Mouse (Mus musculus): ENCODE measurements at regions not wholly inside any gene's neighbourhood (a gene's known extent, or its start where the extent isn't known, plus 50 kb on each side); places are given as distances from the start of the nearest gene placed in this dataset.
A peak's percentile ranks its signal among the peaks of the same experiment; 100 is the strongest.

- DNase-seq = no peak
These were observed 58.8 kb upstream of the L3mbtl3 start for GRCm38 (mm10) chr10:26434586-26434985.

GRCm38 (mm10) chr10:26440720-26441119 lies 64.9 kb upstream of the L3mbtl3 start:
- DNase-seq = no peak

GRCm38 (mm10) chr10:26484311-26484710 lies 108.5 kb upstream of the L3mbtl3 start:
- DNase-seq = no peak

DNA sequence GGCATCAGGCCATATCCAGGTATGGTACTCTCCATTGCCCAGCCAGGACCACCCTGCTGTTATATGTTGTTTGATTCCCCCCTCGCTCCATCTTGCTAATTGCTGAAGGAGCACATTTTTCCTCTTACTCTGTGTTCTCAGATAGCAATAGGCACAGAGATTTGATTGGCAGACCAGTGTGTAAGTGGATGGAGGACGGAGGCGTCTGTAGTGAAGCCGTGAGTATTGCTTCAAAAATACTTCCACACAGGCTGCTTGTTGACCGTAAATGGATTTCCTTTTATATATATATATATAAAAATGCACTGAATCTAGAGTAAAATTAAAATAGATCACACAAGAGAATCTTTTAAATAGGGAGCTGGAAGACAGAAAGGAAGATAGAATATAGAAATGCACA lies 115.6 kb upstream of the L3mbtl3 start:
- no peak for DNase-seq

DNA sequence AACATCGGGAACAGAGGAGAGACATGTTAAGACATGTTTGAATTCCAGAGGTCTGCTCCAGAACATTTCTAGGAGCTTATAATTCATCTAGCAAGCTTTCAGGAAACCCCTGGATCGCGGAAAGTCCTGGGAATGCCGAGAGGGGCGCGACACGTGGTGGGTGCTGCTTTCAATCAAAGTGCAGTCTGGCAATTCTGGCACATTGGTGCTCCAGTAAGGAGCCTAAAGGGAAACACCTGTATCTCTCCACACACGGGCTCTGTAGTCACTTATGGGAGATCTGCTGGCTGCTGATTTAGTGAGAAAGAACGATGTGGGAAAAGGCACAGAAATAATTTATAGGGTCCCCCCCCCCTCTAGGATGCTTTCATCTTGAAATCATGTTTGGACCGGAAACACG lies 116.4 kb upstream of the L3mbtl3 start:
- DNase-seq = no peak

- DNase-seq = no peak
These were observed 117.2 kb upstream of the L3mbtl3 start for GRCm38 (mm10) chr10:26492856-26493484.

DNA sequence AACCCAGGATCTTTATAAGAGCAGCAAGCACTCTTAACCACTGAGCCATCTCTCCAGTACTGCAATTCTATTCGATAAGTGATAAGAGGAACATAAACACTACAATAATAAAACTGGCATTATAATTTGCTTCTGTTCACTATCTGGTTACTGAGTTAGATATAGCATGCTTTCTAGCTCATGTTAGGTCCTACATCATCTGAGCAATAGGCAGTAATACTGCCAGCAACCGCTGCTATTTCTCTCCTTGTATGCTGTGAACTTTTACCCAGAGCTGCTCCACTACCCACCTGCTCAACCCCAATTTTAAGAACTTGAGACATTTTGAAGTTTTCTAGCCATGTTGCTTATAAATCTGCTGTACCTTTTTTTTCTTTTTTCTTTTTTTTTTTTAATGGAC lies 118.0 kb upstream of the L3mbtl3 start:
- no peak for DNase-seq

- DNase-seq = peak in 1 of 2 experiments; percentile 9
These were observed 118.6 kb upstream of the L3mbtl3 start for GRCm38 (mm10) chr10:26494380-26494781.

GRCm38 (mm10) chr10:26500265-26500935 lies 124.6 kb upstream of the L3mbtl3 start:
- DNase-seq = no peak

DNA sequence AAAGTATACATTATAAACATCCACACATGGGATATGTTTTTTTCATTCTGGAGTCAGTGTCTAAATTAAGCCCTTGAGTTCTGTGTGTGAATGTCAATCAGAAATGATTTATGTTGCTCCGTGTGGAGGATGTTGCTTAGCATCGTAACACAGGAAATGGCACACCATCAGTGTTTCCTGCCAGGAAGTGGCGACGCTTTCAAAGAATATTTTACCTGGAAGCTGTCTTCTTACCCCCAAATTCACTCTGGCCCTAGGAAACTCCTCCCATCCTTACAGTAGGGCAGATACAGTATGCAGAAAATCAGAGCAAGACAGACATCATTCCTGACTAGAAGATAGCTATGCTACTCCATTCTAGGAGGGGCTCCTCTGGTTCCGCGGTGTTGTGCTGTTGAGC lies 145.1 kb upstream of the L3mbtl3 start:
- no peak for DNase-seq

- DNase-seq = no peak
These were observed 150.2 kb upstream of the L3mbtl3 start for GRCm38 (mm10) chr10:26525848-26526546.

GRCm38 (mm10) chr10:26540189-26540588 lies 164.4 kb upstream of the L3mbtl3 start:
- no peak for DNase-seq

DNA sequence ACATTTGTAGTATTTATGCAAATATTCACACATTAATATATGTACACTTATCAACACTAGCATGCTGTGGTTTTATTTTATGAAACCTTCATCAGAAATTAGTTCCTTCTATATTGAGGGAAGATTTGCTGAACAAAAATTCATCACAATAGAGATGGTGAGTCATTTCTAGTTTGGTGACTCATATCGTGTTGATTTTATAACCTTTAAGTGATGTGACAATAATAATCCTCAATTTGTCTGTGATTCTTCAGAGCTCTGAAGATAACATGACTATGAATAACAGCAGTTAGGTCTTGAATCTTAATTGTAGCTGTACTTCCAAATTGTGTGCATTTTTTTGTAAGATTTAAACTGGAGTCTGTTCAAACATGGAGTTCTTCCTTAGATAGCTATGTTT lies 168.3 kb upstream of the L3mbtl3 start:
- DNase-seq = no peak

GRCm38 (mm10) chr10:26544796-26545195 lies 169.0 kb upstream of the L3mbtl3 start:
- DNase-seq = no peak

DNA sequence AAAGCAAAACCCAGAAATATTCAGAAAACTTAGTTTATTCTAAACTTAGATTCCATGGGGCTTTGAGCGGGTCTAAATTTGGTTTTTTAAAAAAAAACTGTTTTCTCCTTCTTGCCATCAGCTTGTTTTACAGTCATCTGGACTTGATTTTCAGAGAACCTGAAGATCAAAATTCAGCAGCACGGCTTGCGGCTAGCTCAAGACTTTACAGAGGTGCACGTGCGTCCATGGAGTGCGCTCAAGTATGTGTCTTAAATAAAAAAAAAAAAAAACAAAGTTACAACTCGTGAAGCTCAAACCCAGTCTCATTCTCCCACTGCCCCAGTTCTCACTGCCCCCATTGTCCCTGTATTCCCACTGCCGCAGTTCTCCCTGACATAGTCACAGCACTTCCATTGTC lies 180.5 kb upstream of the L3mbtl3 start:
- DNase-seq = no peak

- DNase-seq = no peak
These were observed 182.3 kb upstream of the L3mbtl3 start for GRCm38 (mm10) chr10:26558118-26558517.

DNA sequence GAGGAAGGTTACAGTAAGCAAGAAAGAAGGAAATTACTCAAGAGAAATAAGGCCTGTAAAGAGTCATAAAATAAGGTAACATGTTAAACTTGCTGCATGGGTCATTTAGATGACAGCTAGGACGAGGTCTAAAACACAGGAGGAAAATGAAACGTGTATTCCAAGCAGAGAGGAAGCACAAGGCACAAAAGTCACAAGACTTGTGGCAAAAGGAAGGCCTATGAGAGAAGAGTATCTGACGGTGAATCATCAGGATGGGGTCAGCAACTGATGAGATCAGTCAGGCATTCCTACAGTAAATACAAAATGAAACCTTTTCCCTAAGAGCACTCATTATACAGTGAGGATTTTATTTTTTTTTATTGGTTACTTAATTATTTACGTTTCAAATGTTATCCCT lies 183.6 kb upstream of the L3mbtl3 start:
- DNase-seq = no peak

- DNase-seq = no peak
These were observed 184.7 kb upstream of the L3mbtl3 start for GRCm38 (mm10) chr10:26560456-26560855.

GRCm38 (mm10) chr10:26564462-26564861 lies 188.7 kb upstream of the L3mbtl3 start:
- DNase-seq = peak; percentile 5 to 6

GRCm38 (mm10) chr10:26567613-26568012 lies 185.6 kb upstream of the Arhgap18 start:
- no peak for DNase-seq

DNA sequence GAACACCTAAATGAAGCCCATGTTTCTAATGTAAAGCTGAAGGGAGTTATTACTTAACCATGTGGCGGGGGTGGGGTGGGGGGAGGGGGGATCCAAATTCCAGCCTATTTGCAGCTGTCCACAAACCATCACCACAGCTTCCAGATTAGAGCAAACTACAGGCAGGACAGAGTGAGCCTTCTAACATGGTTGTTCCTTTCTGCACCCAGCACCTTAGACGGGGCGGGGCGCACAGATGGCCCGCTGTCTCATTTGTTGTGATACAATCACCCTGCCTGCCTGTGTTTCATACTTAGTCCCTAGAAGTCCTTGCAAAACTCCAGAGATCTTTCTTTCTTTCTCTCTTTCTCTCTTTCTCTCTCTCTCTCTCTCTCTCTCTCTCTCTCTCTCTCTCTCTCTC lies 182.8 kb upstream of the Arhgap18 start:
- no peak for DNase-seq

GRCm38 (mm10) chr10:26571377-26571776 lies 181.8 kb upstream of the Arhgap18 start:
- no peak for DNase-seq

DNA sequence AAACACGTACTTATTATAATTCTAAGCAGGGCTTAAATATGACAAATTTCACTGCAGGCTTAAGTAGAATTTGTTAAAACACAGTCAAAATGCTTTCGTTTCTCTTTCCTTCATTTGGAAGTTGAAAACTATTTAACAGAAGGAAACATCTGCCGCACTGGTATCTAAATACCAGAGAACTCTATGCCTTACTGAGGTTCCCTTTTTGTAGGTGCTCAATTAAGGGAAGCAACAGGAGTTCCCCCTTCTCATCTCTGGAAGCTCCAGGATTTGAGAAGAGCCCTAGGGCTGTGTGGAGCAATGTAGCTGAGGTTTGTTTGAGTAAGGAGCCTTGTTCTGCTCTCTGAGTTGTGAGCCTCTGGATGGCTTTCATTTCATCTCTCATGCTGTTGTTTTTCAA lies 177.1 kb upstream of the Arhgap18 start:
- no peak for DNase-seq

- DNase-seq = no peak
These were observed 176.1 kb upstream of the Arhgap18 start for GRCm38 (mm10) chr10:26577087-26577486.

All from cerebellum, adult 18-20 months (tissue).